ENCODE assay signal across 7 mouse cellular contexts in genomic region chr9:98130849-98131248, GRCm38 (mm10).
DNase-seq lines count a peak whose midpoint lies in the region.

No protein-coding gene starts in this region.

- peak; percentile 97 for DNase-seq in brain, adult 2 months (ENCODE audit: low read depth, low spot score)
- DNase-seq in brain, embryonic 18.5 days (ENCODE audit: low read depth, low spot score) = peak; percentile 74
- peak; percentile 45 to 61 for DNase-seq in frontal cortex, postnatal 14 days (ENCODE audit: low spot score in 2 of 2)
- DNase-seq in left cerebral cortex, adult 8-10 months (ENCODE audit: low spot score in 2 of 2) = peak; percentile 13 to 85
- DNase-seq in embryo, embryonic 9.5 days (ENCODE audit: extremely low spot score) = no peak
- no peak for DNase-seq in spleen, postnatal 4 days (ENCODE audit: low spot score in 2 of 2)
- DNase-seq in heart, adult 8-10 months (ENCODE audit: low spot score) = no peak

Comparison
In these comparisons a context has a peak if more than half of its experiments do, and no peak if none do; other contexts are left out.
1. DNase-seq: peak in brain, adult 2 months (single experiment), brain, embryonic 18.5 days (single experiment), frontal cortex, postnatal 14 days (2 of 2) and left cerebral cortex, adult 8-10 months (2 of 2); none in embryo, embryonic 9.5 days (single experiment), spleen, postnatal 4 days (0 of 2) and heart, adult 8-10 months (single experiment).